Mouse (Mus musculus) kidney, adult 9 months (tissue): ENCODE measurements around the gene Fam107b.

ENCODE experiments used
- DNase-seq: peaks from one replicate; pipeline ENCODE4 v3.0.0; 2022

Fam107b gene

GRCm38 (mm10) chr2:3570186-3570585 lies at the start of gene Fam107b:
TSS of gene Fam107b (plus strand) at chr2:3570488.
- DNase-seq, result no peak

DNA sequence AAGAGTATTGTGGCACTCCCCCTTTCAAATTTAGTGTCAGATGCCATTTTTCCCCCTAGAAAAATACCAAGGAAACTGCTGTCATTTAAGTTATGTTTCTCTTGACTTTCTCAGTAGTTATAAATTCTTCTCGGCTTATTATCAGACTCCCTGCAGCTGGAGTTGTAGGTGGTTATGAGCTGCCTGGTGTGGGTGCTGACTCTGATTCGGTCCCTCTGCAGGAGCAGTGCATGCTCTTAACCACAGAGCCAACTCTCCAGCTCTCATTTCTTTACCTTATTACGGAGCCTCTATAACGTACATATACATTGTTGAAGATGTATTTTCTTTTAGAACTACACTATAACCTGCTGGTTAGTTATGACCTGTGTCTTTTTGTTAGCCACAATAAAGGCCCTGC lies 47.7 kb upstream of the Fam107b start:
- DNase-seq, result no peak

DNA sequence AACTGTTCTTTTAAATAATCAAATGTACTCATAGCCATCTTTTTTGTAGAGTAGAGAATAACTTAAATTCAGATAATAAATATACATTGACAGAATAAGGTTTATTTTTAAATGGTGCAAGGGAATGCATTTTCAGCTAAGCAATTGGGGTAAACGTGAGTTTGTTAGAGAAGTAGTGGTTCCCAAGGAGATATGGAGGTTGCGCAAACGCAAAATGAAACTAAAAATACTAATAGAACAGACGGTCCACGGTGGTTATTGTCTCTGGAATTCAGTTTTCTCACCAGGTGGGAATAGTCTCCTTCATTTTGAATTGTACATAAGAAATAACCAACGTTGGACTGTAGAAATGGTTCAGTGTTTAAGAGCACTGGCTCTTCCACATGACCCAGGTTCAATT lies 44.0 kb upstream of the Fam107b start:
- DNase-seq, result no peak

DNA sequence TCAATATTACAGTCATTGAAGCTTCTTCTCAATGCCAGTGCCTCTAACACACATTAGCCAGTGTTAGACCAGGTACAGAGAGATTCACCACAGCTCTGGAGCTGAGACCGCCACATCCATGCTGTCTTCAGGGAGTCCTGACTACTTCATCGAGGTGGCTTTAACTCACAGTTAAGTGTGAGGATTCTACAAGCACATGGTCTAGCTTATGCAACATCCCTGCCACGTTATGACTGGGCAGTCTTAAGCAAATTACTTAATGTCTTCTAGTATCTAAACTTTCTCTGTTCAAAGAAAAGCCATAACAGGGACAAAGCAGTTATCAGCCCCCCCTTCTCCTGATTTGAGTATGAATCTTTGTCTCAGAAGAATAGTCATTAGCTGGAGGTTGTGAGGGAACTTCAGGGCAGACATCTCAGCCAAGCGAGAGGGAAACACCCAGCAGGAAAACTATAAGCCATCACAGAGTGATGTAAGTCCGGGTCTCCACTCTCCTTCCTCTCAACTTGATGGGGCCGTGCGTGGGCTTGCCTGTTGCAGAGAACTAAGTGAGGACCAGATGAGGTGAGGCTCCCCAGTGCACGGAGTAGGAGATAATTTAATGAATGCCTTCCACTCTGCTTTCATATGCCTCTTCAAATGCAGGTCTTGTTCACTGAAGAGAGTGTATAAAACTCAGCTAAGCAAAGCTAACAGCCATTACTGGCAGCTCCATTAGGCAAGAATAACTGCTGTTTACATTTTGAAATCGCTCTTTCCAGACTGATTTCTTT lies 28.8 kb upstream of the Fam107b start:
- no peak for DNase-seq

- DNase-seq, result no peak
These were observed 24.2 kb upstream of the Fam107b start for GRCm38 (mm10) chr2:3546055-3546454.

- DNase-seq, result peak; percentile 71
These were observed 23.7 kb upstream of the Fam107b start for GRCm38 (mm10) chr2:3546588-3546987.

DNA sequence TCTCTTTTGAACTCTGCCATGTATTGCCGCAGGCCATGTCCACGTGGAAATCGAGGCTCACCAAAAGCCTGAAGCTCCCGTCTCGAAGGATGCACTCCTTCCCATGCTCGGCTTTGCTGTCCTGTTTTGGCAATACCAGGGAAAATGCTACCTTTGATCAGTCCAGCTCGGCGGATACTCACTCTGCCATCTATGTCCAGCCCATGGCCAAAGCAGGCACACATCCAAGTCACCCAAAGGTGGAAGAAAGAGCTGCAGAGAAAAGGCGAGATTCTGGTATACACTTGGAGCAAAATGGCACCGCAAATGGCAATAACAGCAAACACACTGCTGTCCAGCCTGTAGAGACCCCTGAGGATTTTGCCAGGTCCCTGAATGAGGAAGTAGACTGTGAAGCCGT lies 318 bp downstream of the Fam107b start:
- peak; percentile 34 for DNase-seq

GRCm38 (mm10) chr2:3573883-3574282 lies 3.6 kb downstream of the Fam107b start:
- DNase-seq, result no peak

DNA sequence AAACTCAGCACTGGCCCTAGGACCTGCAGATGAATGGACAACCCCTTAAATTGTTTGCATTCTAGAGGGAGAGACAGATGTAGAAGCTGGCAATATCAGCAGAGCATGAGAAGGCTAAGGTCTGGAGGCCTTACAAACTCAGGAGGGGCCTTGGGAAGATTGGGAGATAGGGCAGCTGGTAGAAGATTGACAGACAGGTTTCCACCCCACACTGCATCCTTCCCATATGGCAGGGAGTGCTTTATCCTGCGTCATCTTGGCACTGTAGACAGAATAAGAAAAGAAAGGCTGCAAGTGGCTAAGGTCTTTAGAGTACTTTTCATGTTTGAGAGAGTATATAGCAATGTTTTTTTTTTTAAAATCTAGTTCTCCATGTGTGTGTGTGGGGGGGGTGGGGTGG lies 4.9 kb downstream of the Fam107b start:
- DNase-seq, result no peak

DNA sequence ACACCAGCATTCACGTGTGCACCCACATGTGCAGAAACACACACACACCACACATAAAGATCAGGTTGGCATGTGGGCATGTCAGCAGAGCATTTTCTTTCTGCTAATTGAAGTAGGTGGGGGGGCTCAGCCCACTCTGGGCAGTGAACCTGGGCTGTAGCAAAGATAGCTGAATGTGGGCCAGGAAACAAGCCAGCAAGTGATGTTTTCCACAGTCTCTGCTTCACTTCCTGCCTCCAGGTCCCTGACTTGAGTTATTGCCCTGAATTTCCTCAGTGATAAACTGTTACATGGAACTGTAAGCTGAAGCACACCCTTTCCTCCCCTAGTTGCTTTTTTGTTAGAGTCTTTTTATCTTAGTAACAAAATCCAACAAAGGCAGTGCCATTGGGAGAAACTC lies 6.1 kb downstream of the Fam107b start:
- no peak for DNase-seq

DNA sequence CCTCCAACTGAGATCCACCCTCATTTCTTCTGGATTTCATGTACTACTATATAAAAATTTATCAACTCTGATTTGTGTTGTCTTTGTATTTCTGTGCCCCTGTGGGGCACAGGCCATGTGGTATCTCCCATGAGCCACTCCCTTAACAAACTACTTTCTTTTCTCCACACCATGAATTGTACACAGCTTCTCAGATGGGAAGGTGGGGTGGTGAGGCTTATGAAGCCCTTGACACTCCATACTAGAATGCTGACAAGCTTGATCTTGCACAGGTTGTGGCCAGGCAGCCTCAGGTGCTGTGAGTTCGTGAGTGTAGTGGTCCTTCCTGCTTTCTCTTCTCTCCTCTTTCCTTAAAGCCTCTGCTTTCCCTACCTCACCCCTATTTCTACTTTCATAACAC lies 6.9 kb downstream of the Fam107b start:
- no peak for DNase-seq

DNA sequence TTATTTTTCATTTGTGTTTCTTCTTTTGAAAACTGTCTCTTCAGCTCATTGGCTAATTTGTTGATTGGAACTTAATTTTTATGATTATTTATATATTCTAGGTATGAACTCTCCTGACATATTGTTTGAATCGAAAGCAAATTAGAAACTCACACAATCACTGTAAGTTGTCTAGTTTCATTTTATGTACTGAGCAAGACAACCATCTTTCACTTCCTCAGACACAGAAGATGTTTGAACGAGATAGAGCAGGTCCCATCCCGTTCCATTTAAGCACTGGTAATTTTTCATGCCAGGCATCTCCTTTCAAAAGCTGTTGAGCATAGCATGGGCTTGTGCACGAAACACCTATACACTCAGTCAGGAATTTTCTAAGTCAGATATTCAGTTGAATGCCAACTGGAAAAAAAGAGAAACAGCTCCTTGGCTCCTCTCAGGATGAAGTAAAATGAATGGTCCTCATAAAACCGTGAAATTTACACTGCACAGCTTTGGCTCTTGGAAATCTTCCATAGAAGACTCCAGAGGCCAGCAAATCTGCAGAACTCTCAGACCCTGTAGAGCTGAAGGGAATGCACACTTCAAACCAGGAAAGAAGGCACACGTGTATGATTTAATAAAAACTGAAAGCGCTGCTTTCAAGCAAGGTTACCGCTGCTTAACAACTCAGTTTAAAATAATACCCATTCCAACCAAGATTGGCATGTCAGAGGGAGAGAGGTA lies 8.1 kb downstream of the Fam107b start:
- DNase-seq, result no peak

DNA sequence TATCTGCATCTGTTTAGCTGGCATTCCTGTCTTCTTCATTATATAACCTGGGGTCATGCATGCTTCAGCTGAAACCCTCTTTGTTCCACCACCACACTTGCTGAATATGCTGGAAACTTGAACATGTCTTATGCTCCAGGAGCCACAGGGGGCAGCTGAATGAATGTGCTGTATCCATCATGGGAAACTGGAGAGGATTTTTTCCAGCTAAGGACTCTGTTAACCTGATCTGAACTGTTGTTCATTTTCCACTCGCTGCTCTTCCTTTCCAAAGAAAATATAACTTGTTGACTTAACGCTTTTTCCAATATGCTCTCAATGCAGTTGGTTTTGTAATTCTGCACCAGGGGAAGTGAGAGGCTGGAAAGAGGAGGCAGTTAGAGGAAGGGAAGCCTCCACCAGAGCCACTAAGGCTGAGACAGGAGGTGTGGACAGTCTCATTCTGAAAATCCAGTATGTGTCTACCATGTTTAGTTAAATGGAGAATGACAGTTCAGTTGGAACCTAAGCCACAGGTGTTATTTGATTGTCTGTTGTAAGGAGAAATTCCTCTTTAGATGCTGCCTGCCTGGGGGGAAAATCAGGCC lies 9.1 kb downstream of the Fam107b start:
- peak; percentile 13 for DNase-seq

DNA sequence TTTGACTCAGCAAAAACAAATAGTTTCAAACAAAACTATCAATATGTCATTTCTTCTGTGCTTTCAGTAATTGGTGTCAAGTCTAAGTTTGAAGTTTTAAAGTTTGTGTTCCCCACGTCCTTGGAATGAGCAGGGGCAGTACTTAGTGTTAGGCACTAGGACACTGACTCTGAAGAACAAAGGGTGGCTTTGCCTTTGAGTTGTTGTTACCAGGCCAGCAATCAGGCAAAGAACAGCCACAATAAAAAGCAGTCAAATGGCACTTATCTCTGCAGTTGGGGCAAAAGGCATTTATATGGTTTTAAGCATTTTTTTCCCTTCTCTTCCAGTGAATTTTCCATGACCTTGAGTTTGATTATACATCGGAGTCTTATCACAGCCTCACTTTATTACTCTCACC lies 12.5 kb downstream of the Fam107b start:
- no peak for DNase-seq

DNA sequence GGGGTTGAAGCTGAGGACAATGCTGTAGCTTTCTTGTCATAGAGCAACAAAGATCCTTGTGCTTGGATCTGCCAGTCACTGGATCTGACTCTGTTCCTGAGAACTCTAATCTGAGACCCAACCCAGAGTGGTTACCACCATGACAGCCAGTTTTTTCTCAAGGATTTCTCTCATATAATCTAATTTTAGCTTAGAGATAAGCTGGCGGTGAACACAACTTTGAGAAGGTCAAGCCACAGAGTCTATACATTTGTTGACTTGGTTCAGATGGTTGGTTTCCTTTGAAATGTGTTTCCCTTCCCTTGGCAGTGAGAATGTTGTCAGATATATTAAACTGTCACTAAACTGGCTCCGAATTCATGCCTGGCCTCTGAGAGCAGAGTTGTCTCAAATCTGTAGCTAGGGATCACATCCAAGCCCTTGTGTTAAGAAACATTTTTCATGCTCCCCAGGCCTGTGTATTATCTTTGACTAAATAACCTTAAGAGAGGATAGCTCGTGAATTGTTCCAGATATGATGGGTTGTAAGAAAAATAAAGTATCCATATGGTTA lies 15.0 kb downstream of the Fam107b start:
- no peak for DNase-seq

GRCm38 (mm10) chr2:3590086-3590915 lies 20.0 kb downstream of the Fam107b start:
- no peak for DNase-seq

DNA sequence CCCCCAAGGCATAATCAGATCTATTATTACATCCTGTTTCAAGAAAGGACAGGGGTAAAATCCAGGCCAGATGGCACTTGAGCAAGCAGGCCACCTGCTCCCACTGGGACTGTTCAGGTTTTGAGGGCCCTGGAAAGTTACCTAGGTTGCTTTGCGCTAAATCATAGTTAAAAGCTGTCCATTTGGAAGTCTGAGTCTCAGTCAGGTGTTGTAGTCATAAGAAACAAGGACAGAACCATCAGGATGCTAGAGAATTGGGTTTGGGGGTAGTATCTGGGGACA lies 20.6 kb downstream of the Fam107b start:
- no peak for DNase-seq

DNA sequence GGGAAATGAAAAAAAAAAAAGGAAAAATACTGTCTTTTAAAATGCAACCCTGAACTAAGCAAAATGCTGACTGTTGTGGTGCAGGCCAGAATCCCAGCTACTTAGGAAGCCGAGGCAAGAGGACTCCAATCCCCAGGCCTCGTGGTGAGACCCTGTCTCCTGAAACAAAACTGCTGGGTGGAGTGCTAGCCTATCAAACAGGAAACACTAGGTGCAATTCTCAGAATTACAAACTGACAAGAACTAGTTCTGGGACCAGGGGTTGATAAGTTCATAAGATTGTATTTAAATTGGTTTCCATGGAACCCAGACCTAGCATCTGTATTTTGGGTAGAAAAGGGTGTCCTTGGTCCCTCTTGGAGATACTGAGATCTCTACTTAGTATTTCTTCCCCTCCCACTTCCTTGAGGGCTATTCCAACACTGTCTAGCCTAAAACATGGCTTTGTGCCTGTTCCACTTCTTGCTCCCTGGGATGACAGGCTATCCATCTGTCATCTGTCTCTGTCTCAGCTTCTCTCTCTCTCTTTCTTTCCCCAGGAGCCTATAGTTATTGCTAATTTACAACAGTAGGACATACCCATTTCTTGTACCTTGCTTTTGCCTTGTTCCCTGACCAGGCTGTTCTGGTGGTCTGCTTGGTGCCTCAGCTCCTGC lies 24.5 kb downstream of the Fam107b start:
- no peak for DNase-seq

GRCm38 (mm10) chr2:3600421-3600820 lies 30.1 kb downstream of the Fam107b start:
- no peak for DNase-seq

DNA sequence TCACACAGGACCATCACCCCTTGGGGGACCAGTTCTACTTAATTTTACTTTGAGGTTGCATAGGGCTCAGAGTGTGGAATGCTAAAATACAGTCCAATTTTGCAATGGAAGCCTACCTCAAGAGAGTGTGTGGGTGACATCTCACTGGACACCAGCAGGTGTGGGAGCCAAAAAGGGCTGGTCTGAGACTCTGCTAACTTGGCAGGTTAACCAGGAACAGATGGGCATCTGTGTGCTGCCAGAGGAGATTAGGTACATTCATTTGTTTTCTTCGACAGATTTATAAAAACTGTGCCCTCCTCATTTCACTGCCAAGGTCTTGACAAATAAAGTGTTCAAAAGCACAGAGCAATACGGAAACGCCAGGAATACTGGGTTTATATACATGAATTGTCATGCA lies 32.3 kb downstream of the Fam107b start:
- no peak for DNase-seq

GRCm38 (mm10) chr2:3603181-3603580 lies 32.9 kb downstream of the Fam107b start:
- no peak for DNase-seq
